14 mouse cellular contexts compared by ENCODE assay signal in the genomic region with DNA sequence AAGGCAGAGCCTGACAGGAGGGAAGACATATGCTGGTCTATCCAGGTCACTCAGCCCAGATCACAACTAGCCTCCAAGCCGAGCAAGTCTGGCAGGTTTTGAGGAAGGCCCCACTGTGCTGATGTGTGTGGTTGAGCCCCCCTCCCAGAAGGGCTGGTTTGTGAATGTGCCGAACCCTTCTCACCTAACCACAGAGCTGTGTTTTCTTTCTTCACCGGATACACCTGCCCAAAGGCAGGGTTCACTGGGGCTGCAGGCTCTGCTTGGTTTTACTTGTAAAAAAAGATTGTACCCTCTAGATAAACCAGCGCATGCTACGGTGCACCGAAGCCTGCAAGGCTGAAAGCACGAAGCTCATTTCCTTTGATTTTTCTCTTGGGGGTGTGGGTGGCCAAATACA. TPM values are rescaled to one million over a fixed set of nuclear protein-coding genes. Genes with fewer than 3 reads are reported as not detected.
DNase-seq lines count a peak whose midpoint lies in the region; ATAC-seq and TF ChIP-seq lines count a peak whose summit lies in the region.
"Had no signal": no experiment of that assay in that cellular context is flagged by ENCODE, and none has a peak within 500 bp of the region (broad histone marks: within the 10 kb centered on the region; RNA-seq: fewer than 3 reads in every experiment).

No protein-coding gene starts in this region.

- no peak overlapping the region for H3K4me3 ChIP-seq in heart, embryonic 15.5 days
- H3K4me3 ChIP-seq in heart, embryonic 11.5 days (ENCODE audit: low read depth, low read length) = no peak overlapping the region
- H3K4me3 ChIP-seq in forebrain, embryonic 13.5 days = no peak overlapping the region
- no peak overlapping the region for H3K4me3 ChIP-seq in cerebellum, adult 2 months (replicated peaks; ENCODE audit: insufficient read depth, low read depth, low read length)
- H3K4me3 ChIP-seq: embryonic facial prominence, embryonic 15.5 days; neural tube, embryonic 12.5 days had no signal

- H3K36me3 ChIP-seq in heart, embryonic 15.5 days = no peaks in the 10 kb centered on the region
- no peaks in the 10 kb centered on the region for H3K36me3 ChIP-seq in heart, embryonic 11.5 days (ENCODE audit: control insufficient read depth, insufficient read depth, low read length)
- H3K36me3 ChIP-seq in splenic B cell, adult 2 months (ENCODE audit: control insufficient read depth, insufficient read depth, low read length, poor library complexity, severe bottlenecking) = no peaks in the 10 kb centered on the region
- H3K36me3 ChIP-seq in forebrain, embryonic 13.5 days (ENCODE audit: poor library complexity, severe bottlenecking) = no peaks in the 10 kb centered on the region
- H3K36me3 ChIP-seq: embryonic facial prominence, embryonic 15.5 days; neural tube, embryonic 12.5 days had no signal

- no peak for TF ChIP-seq CTCF in cerebellum, adult 2 months (IDR thresholded peaks at IDR 0.05; ENCODE audit: borderline replicate concordance, insufficient read depth, low read depth, low read length)

- DNase-seq in CD4-positive helper T cell, adult 2 months (ENCODE audit: low read depth, low spot score) = peak; percentile 86
- peak; percentile 89 for DNase-seq in splenic B cell, adult 2 months (ENCODE audit: low read depth, low spot score)
- DNase-seq in cerebellum, postnatal 36 days = no peak
- DNase-seq in cerebellum, adult 2 months = no peak
- DNase-seq: heart, postnatal 14 days; left cerebral cortex, postnatal 4 days had no signal

- H3K27me3 ChIP-seq in heart, embryonic 15.5 days = no peaks in the 10 kb centered on the region
- no peaks in the 10 kb centered on the region for H3K27me3 ChIP-seq in heart, embryonic 11.5 days (ENCODE audit: control insufficient read depth, insufficient read depth, low read length)
- H3K27me3 ChIP-seq in splenic B cell, adult 2 months (ENCODE audit: control insufficient read depth, insufficient read depth, low read length, poor library complexity, severe bottlenecking) = no peaks in the 10 kb centered on the region
- no peaks in the 10 kb centered on the region for H3K27me3 ChIP-seq in forebrain, embryonic 13.5 days
- H3K27me3 ChIP-seq in cerebellum, adult 2 months (ENCODE audit: control insufficient read depth, insufficient read depth, low read length) = no peaks in the 10 kb centered on the region
- H3K27me3 ChIP-seq: embryonic facial prominence, embryonic 15.5 days; neural tube, embryonic 12.5 days had no signal

- no peak overlapping the region for H3K4me2 ChIP-seq in heart, embryonic 15.5 days
- no peak overlapping the region for H3K4me2 ChIP-seq in heart, embryonic 11.5 days
- H3K4me2 ChIP-seq in forebrain, embryonic 13.5 days = no peak overlapping the region
- H3K4me2 ChIP-seq: embryonic facial prominence, embryonic 15.5 days; neural tube, embryonic 12.5 days had no signal

- peak; percentile 35; the same call in 1 of the 2 replicates for ATAC-seq in heart, embryonic 15.5 days (replicated peaks; ENCODE audit: insufficient number of reproducible peaks, insufficient read depth, low FRiP score, low read depth)
- ATAC-seq in heart, embryonic 11.5 days (replicated peaks; ENCODE audit: insufficient number of reproducible peaks, low FRiP score, low TSS enrichment) = no peak
- peak; percentile 66 for ATAC-seq in megakaryocyte, adult 5-6 weeks (ENCODE audit: poor library complexity, severe bottlenecking)
- ATAC-seq in forebrain, embryonic 13.5 days = no peak

- no peak overlapping the region for H3K27ac ChIP-seq in heart, embryonic 15.5 days
- H3K27ac ChIP-seq in heart, embryonic 11.5 days (ENCODE audit: low read depth, low read length) = no peak overlapping the region
- H3K27ac ChIP-seq in forebrain, embryonic 13.5 days = no peak overlapping the region
- H3K27ac ChIP-seq in cerebellum, adult 2 months (ENCODE audit: insufficient read depth, low read length) = no peak overlapping the region
- H3K27ac ChIP-seq: embryonic facial prominence, embryonic 15.5 days; kidney, postnatal 0 days; macrophage; neural tube, embryonic 12.5 days had no signal

- 76% methylated on average over 7 of the region's 7 CpGs for WGBS in heart, embryonic 15.5 days
- WGBS in heart, embryonic 11.5 days (ENCODE audit: insufficient replicate concordance) = 75% methylated on average over 7 of the region's 7 CpGs
- 93% methylated on average over 7 of the region's 7 CpGs for WGBS in forebrain, embryonic 13.5 days
- 73% methylated on average over 7 of the region's 7 CpGs for WGBS in cerebellum, adult 2 months

- H3K9ac ChIP-seq in heart, embryonic 15.5 days = no peak overlapping the region
- H3K9ac ChIP-seq in heart, embryonic 11.5 days (ENCODE audit: low read depth, low read length) = no peak overlapping the region
- no peak overlapping the region for H3K9ac ChIP-seq in forebrain, embryonic 13.5 days
- H3K9ac ChIP-seq: embryonic facial prominence, embryonic 15.5 days; neural tube, embryonic 12.5 days had no signal

- H3K4me1 ChIP-seq in heart, embryonic 15.5 days (replicated peaks) = no peaks in the 10 kb centered on the region
- H3K4me1 ChIP-seq in heart, embryonic 11.5 days (ENCODE audit: control insufficient read depth, insufficient read depth, low read length) = no peaks in the 10 kb centered on the region
- H3K4me1 ChIP-seq in forebrain, embryonic 13.5 days = no peaks in the 10 kb centered on the region
- H3K4me1 ChIP-seq in cerebellum, adult 2 months (ENCODE audit: control insufficient read depth, insufficient read depth, low read length) = no peaks in the 10 kb centered on the region
- H3K4me1 ChIP-seq: embryonic facial prominence, embryonic 15.5 days; neural tube, embryonic 12.5 days had no signal

- H3K9me3 ChIP-seq in heart, embryonic 15.5 days (replicated peaks) = no peaks in the 10 kb centered on the region
- H3K9me3 ChIP-seq in heart, embryonic 11.5 days (replicated peaks; ENCODE audit: control insufficient read depth, low read length) = no peaks in the 10 kb centered on the region
- no peaks in the 10 kb centered on the region for H3K9me3 ChIP-seq in forebrain, embryonic 13.5 days (replicated peaks)
- H3K9me3 ChIP-seq: embryonic facial prominence, embryonic 15.5 days; neural tube, embryonic 12.5 days had no signal

- no peak for TF ChIP-seq POLR2A in cerebellum, adult 2 months (IDR thresholded peaks at IDR 0.05; ENCODE audit: borderline replicate concordance, insufficient read depth, low read length)

RNA-seq across cellular contexts. Expression of a gene that starts 5.6 kb away (rescaled TPM):
- polyA plus RNA-seq in heart, embryonic 15.5 days (2015; fragmentation: Nextera tagmentation; extraction: Ambion mirVana) = 0.21 and 2.5 TPM in 2 replicates
- not detected in 2 replicates for polyA plus RNA-seq in heart, embryonic 11.5 days (2014; fragmentation: Nextera tagmentation; extraction: Ambion mirVana)
- total RNA-seq in megakaryocyte, adult 5-6 weeks (2015) = not detected in 2 replicates
- total RNA-seq in megakaryocyte, adult 5-6 weeks (2017) = not detected in 2 replicates
- not detected in 2 replicates for polyA plus RNA-seq in forebrain, embryonic 13.5 days (2015; fragmentation: Nextera tagmentation; extraction: Ambion mirVana)
- polyA plus RNA-seq in cerebellum, adult 2 months (2012; rRNA removed) = not detected in 2 replicates
- total RNA-seq: left cerebral cortex, postnatal 4 days had no signal
- polyA plus RNA-seq: embryonic facial prominence, embryonic 15.5 days; macrophage; neural tube, embryonic 12.5 days had no signal

Comparison
In these comparisons a context has a peak if more than half of its experiments do, and no peak if none do; other contexts are left out.
1. ATAC-seq: peak in heart, embryonic 15.5 days (single experiment) and megakaryocyte, adult 5-6 weeks (single experiment); none in heart, embryonic 11.5 days (single experiment) and forebrain, embryonic 13.5 days (single experiment).
2. DNase-seq: peak in CD4-positive helper T cell, adult 2 months (single experiment) and splenic B cell, adult 2 months (single experiment); none in cerebellum, postnatal 36 days (0 of 2) and cerebellum, adult 2 months (0 of 2).